Mouse (Mus musculus): Measurements from ENCODE around the gene Entpd4b.
"Not testable (repeated sequence)": the region's sequence is repeated elsewhere in the genome, so short reads cannot be mapped to it uniquely, and the experiment has no call there.

DNA sequence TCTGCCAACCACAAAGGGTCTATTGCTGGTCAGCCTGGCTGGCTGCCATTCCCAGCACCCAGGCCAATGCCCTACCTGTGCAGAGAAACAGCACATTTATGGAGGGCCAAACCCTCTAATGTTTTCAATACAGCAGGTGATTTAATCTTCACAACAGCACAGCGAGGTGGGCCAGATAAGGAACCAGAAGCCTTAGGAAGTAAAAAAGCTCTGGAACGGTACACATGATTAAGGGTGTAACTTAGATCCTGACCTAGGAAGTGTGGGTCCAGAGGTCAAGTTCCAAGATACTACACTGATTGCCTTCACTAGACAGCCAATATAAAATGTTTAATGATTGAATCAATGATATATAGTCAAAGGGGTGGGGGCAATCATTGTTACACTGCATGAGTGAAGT is 34.4 kb upstream of the Entpd4b start:
- TF ChIP-seq GATA1 (IDR thresholded peaks at IDR 0.05; ENCODE audit: borderline replicate concordance, low read length); FLI1 (IDR thresholded peaks at IDR 0.05; ENCODE audit: low read length): not testable (repeated sequence)
